Mouse (Mus musculus) bone marrow, adult 2 months (tissue): Measurements from ENCODE around the gene Rnf115. TPM values are rescaled to one million over a fixed set of nuclear protein-coding genes. Genes with fewer than 3 reads are reported as not detected.

Source experiments
- H3K27ac ChIP-seq: fragments of 200-500 bp; 2 replicates; pipeline ENCODE4 v1.5.1; 2012; ENCODE audit warnings: low read depth, mild to moderate bottlenecking, control low read depth, inconsistent platforms, low read length; ENCODE audit not compliant: control insufficient read depth, poor library complexity, insufficient read depth
- H3K4me1 ChIP-seq: fragments of 200-500 bp; 2 replicates; pipeline ENCODE4 v1.6.1; 2011; ENCODE audit warnings: low read length; ENCODE audit not compliant: control insufficient read depth, insufficient read depth
- H3K4me3 ChIP-seq: fragments of 200-500 bp; replicated peaks from 2 replicates; pipeline ENCODE3; 2011; ENCODE audit warnings: mild to moderate bottlenecking, low read depth, low read length, control low read depth; ENCODE audit not compliant: control insufficient read depth
- CTCF ChIP-seq: fragments of 200-500 bp; IDR thresholded peaks from 2 replicates; pipeline ENCODE4 v1.5.1; 2011; ENCODE audit warnings: low read length, control low read depth; ENCODE audit not compliant: control insufficient read depth, insufficient read depth
- POLR2A ChIP-seq: fragments of 200-500 bp; IDR thresholded peaks from 2 replicates; pipeline ENCODE4 v1.6.1; 2011; ENCODE audit warnings: low read depth, mild to moderate bottlenecking, control low read depth, low read length, borderline replicate concordance; ENCODE audit not compliant: control insufficient read depth
- WGBS: fragments of 180-500 bp; shearing (Covaris S2); methylation state at CpG from one replicate; pipeline ENCODE4 v1.1.7; 2018; 5-methylcytosine and 5-hydroxymethylcytosine counted together
- polyA plus RNA-seq: library from polyadenylated mRNA; stranded (reverse); fragments of >200 nt; gene quantifications from 2 replicates; pipeline ENCODE4 v1.2.4, GENCODE M21; 2011; ENCODE audit warnings: low replicate concordance; ENCODE audit not compliant: missing spikeins, insufficient read depth, insufficient read length

Gene Rnf115
- polyA plus RNA-seq, 1 experiment = 17.2 TPM

- H3K27ac ChIP-seq = no peak overlapping the region
- 68% methylated on average over 3 of the region's 3 CpGs for WGBS
- TF ChIP-seq POLR2A = no peak
- no peak for TF ChIP-seq CTCF
- no peaks in the 10 kb centered on the region; the same call in none of the 2 replicates for H3K4me1 ChIP-seq
- no peak overlapping the region for H3K4me3 ChIP-seq
Measured at GRCm38 (mm10) chr3:96811232-96811631, 83.8 kb downstream of the Rnf115 start.

GRCm38 (mm10) chr3:96812395-96813091 lies 85.1 kb downstream of the Rnf115 start:
- Histone ChIP-seq H3K27ac (no peak overlapping the region), H3K4me3 (no peak overlapping the region), H3K4me1 (no peaks in the 10 kb centered on the region; the same call in none of the 2 replicates)
- TF ChIP-seq CTCF (peak; percentile 73), POLR2A (no peak)
- WGBS = 19% methylated on average over 20 of the region's 20 CpGs

GRCm38 (mm10) chr3:96813106-96813505 lies 85.6 kb downstream of the Rnf115 start:
- 15% methylated on average over 9 of the region's 9 CpGs for WGBS
- Histone ChIP-seq H3K4me3 (peak overlapping the region; percentile 5), H3K4me1 (no peaks in the 10 kb centered on the region; the same call in none of the 2 replicates), H3K27ac (no peak overlapping the region)
- no peak for TF ChIP-seq POLR2A
- TF ChIP-seq CTCF = no peak

- WGBS = 40% methylated on average over 7 of the region's 7 CpGs
- Histone ChIP-seq H3K4me1 (no peaks in the 10 kb centered on the region; the same call in none of the 2 replicates), H3K27ac (no peak overlapping the region), H3K4me3 (peak overlapping the region; percentile 5)
- no peak for TF ChIP-seq POLR2A
- TF ChIP-seq CTCF = no peak
Measured at GRCm38 (mm10) chr3:96813591-96814244, 86.3 kb downstream of the Rnf115 start.

GRCm38 (mm10) chr3:96814342-96814741 lies 86.9 kb downstream of the Rnf115 start:
- Histone ChIP-seq H3K4me1 (no peaks in the 10 kb centered on the region; the same call in none of the 2 replicates), H3K4me3 (no peak overlapping the region), H3K27ac (no peak overlapping the region)
- WGBS = 12% methylated on average over 6 of the region's 6 CpGs
- no peak for TF ChIP-seq POLR2A
- TF ChIP-seq CTCF = no peak

GRCm38 (mm10) chr3:96820116-96820915 lies 92.9 kb downstream of the Rnf115 start:
- H3K27ac ChIP-seq = no peak overlapping the region
- H3K4me3 ChIP-seq = no peak overlapping the region
- WGBS = 77% methylated on average over 6 of the region's 6 CpGs
- no peaks in the 10 kb centered on the region; the same call in 1 of the 2 replicates for H3K4me1 ChIP-seq
- TF ChIP-seq POLR2A = no peak

GRCm38 (mm10) chr3:96821581-96821980 lies 94.1 kb downstream of the Rnf115 start:
- H3K27ac ChIP-seq = no peak overlapping the region
- TF ChIP-seq CTCF = no peak
- TF ChIP-seq POLR2A = no peak
- WGBS = 76% methylated on average over 4 of the region's 4 CpGs
- no peaks in the 10 kb centered on the region; the same call in 1 of the 2 replicates for H3K4me1 ChIP-seq
- no peak overlapping the region for H3K4me3 ChIP-seq

- H3K27ac ChIP-seq = no peak overlapping the region
- H3K4me1 ChIP-seq = no peaks in the 10 kb centered on the region; the same call in 1 of the 2 replicates
- H3K4me3 ChIP-seq = no peak overlapping the region
- TF ChIP-seq CTCF (no peak), POLR2A (no peak)
- 58% methylated on average over 3 of the region's 3 CpGs for WGBS
Measured at GRCm38 (mm10) chr3:96823701-96824100, 96.2 kb downstream of the Rnf115 start.
